Mouse (Mus musculus): ENCODE data around the gene Arl8a. TPM values are rescaled to one million over a fixed set of nuclear protein-coding genes. Genes with fewer than 3 reads are reported as not detected.

The Arl8a gene
- total RNA-seq, 2 experiments from 2014 or later = 18.3 to 35.6 TPM

DNA sequence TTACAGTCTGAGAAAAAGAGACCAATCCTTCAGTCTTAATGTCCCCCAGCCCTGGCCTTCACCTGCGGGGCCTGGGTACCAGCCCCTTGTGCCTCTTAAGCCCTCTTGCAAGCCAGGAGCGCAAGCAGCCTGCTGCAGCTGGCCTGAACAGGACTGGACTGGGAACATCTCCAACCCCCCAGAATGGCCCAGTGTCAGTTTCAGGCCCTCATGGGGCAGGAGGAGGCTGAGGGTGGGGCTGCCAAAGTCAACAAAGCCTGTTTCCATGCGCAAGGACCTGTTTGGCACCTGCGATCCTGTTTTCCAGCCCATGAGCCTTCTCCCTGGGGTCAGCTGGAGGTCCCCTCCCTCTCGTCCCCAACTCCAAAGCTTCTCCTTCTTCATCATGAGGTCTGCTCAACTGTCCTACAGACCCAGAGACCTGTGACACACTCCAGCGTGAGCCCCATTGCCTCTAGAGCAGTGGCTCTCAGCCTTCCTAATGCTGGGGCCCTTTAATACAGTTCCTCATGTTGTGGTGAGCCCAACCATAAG, 49.4 kb downstream of the Arl8a start:
- ATAC-seq (replicated peaks; ENCODE audit: poor library complexity, severe bottlenecking) = no peak

DNA sequence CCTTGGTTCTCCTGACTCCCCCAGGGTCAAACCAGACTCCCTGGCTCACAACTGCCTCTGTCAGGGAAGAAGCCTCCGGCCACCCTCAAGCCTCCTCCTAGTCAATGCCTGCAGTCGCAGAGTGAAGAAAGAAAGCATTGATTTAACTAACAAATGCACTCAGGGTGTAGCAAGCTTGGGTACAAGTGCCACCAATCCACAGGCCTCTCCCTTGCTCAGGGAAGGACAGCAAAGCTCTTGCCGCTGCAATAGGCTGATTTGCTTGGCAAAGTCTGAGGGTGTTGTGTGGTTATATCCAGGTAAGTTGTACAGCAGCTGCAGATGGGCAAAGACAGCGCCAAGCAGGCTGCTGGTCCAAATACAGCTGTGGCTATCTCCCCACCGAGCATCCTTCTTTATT, 51.8 kb downstream of the Arl8a start:
- ATAC-seq (replicated peaks; ENCODE audit: poor library complexity, severe bottlenecking) = no peak

GRCm38 (mm10) chr1:135199014-135199819, 52.6 kb downstream of the Arl8a start:
- peak; percentile 68 for ATAC-seq (replicated peaks; ENCODE audit: poor library complexity, severe bottlenecking)

DNA sequence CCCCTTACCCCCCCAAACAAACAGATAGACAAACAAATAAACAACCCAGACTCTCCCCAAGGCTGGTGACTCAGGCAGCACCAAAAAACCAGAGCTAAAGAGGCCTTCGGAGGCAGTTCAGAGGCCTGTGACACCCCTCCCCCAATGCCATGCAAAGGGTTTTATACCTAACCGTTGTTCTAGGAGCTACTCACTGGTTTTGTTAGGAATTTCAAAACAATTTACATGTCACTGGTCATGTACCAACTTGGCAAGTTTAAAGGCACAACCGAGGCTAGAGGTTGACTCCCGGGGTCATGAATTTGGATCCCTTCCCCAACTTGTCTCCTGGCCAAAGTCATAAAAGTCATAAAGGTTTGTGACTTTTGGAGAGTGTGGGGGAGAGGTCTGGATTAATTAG, 53.8 kb downstream of the Arl8a start:
- no peak for ATAC-seq (replicated peaks; ENCODE audit: poor library complexity, severe bottlenecking)

GRCm38 (mm10) chr1:135204196-135205126, 57.8 kb downstream of the Arl8a start:
- no peak for ATAC-seq (replicated peaks; ENCODE audit: poor library complexity, severe bottlenecking)

- no peak for ATAC-seq (replicated peaks; ENCODE audit: poor library complexity, severe bottlenecking)
Measured at GRCm38 (mm10) chr1:135205257-135205656, 58.6 kb downstream of the Arl8a start.

Other genes with a start within 250 kb of the Arl8a start
- 2.8 and 6.2 TPM in 2 replicates for gene Ppp1r12b, start 190.9 kb upstream of the Arl8a start, total RNA-seq (2014; fragmentation: Nextera tagmentation)
- gene Ppp1r12b, start 190.9 kb upstream of the Arl8a start, total RNA-seq (2017) = 6.1 and 6.3 TPM in 2 replicates
- 36.6 and 46.7 TPM in 2 replicates for gene Ube2t, start 184.3 kb upstream of the Arl8a start, total RNA-seq (2014; fragmentation: Nextera tagmentation)
- 12.2 and 14.9 TPM in 2 replicates for gene Ube2t, start 184.3 kb upstream of the Arl8a start, total RNA-seq (2017)
- gene Lgr6, start 41.5 kb upstream of the Arl8a start, total RNA-seq (2014; fragmentation: Nextera tagmentation) = not detected in 2 replicates
- 0.04 TPM in 1 of 2 replicates, not detected in the other for gene Lgr6, start 41.5 kb upstream of the Arl8a start, total RNA-seq (2017)
- 133 and 146 TPM in 2 replicates for gene Ptpn7, start 14.1 kb upstream of the Arl8a start, total RNA-seq (2014; fragmentation: Nextera tagmentation)
- gene Ptpn7, start 14.1 kb upstream of the Arl8a start, total RNA-seq (2017) = 101 and 112 TPM in 2 replicates
- not detected in 2 replicates for gene Gpr37l1, start 20.9 kb downstream of the Arl8a start, total RNA-seq (2014; fragmentation: Nextera tagmentation)
- gene Gpr37l1, start 20.9 kb downstream of the Arl8a start, total RNA-seq (2017) = not detected in 2 replicates
- gene Elf3, start 111.7 kb downstream of the Arl8a start, total RNA-seq (2014; fragmentation: Nextera tagmentation) = not detected in 2 replicates
- not detected in 2 replicates for gene Elf3, start 111.7 kb downstream of the Arl8a start, total RNA-seq (2017)
- gene Rnpep, start 137.3 kb downstream of the Arl8a start, total RNA-seq (2014; fragmentation: Nextera tagmentation) = 118 and 165 TPM in 2 replicates
- gene Rnpep, start 137.3 kb downstream of the Arl8a start, total RNA-seq (2017) = 82.9 and 91.2 TPM in 2 replicates
- gene Timm17a, start 167.0 kb downstream of the Arl8a start, total RNA-seq (2014; fragmentation: Nextera tagmentation) = 49.9 and 66.7 TPM in 2 replicates
- 26.9 and 40.4 TPM in 2 replicates for gene Timm17a, start 167.0 kb downstream of the Arl8a start, total RNA-seq (2017)
- not detected in 2 replicates for gene Lmod1, start 178.0 kb downstream of the Arl8a start, total RNA-seq (2014; fragmentation: Nextera tagmentation)
- not detected in 2 replicates for gene Lmod1, start 178.0 kb downstream of the Arl8a start, total RNA-seq (2017)
- not detected in 2 replicates for gene Shisa4, start 228.4 kb downstream of the Arl8a start, total RNA-seq (2014; fragmentation: Nextera tagmentation)
- not detected in 2 replicates for gene Shisa4, start 228.4 kb downstream of the Arl8a start, total RNA-seq (2017)